Mouse (Mus musculus) right cerebral cortex, adult 18-20 months (tissue): ENCODE measurements at regions not wholly inside any gene's neighbourhood (a gene's known extent, or its start where the extent isn't known, plus 50 kb on each side); places are given as distances from the start of the nearest gene placed in this dataset.

Experiments
- DNase-seq: peaks from one replicate; pipeline ENCODE4 v3.0.0; 2022; ENCODE audit warnings: mixed read lengths

GRCm38 (mm10) chr4:31835051-31835450, 128.8 kb upstream of the Map3k7 start:
- no peak for DNase-seq

- no peak for DNase-seq
These were observed 125.3 kb upstream of the Map3k7 start for GRCm38 (mm10) chr4:31838592-31838991.

GRCm38 (mm10) chr4:31849763-31850162, 114.1 kb upstream of the Map3k7 start:
- no peak for DNase-seq

GRCm38 (mm10) chr4:31851006-31851405, 112.9 kb upstream of the Map3k7 start:
- peak; percentile 5 for DNase-seq

GRCm38 (mm10) chr4:31853851-31854250, 110.0 kb upstream of the Map3k7 start:
- DNase-seq: no peak

- no peak for DNase-seq
These were observed 103.5 kb upstream of the Map3k7 start for GRCm38 (mm10) chr4:31860389-31860788.

- DNase-seq: no peak
These were observed 102.7 kb upstream of the Map3k7 start for GRCm38 (mm10) chr4:31861172-31861571.

GRCm38 (mm10) chr4:31872985-31873983, 90.6 kb upstream of the Map3k7 start:
- DNase-seq: no peak

- no peak for DNase-seq
These were observed 86.5 kb upstream of the Map3k7 start for GRCm38 (mm10) chr4:31877389-31877788.

- no peak for DNase-seq
These were observed 85.3 kb upstream of the Map3k7 start for GRCm38 (mm10) chr4:31878493-31879191.

- DNase-seq: no peak
These were observed 84.7 kb upstream of the Map3k7 start for GRCm38 (mm10) chr4:31879192-31879585.

- DNase-seq: no peak
These were observed 83.7 kb upstream of the Map3k7 start for GRCm38 (mm10) chr4:31880213-31880612.

- no peak for DNase-seq
These were observed 74.2 kb upstream of the Map3k7 start for GRCm38 (mm10) chr4:31889673-31890072.

GRCm38 (mm10) chr4:31909086-31909673, 54.7 kb upstream of the Map3k7 start:
- no peak for DNase-seq
